Comparison of ENCODE assay signal across 12 mouse cellular contexts in genomic region chr2:97469396-97469795, GRCm38 (mm10).
DNase-seq lines count a peak whose midpoint lies in the region; ATAC-seq and TF ChIP-seq lines count a peak whose summit lies in the region.
"Had no signal": no experiment of that assay in that cellular context is flagged by ENCODE, and none has a peak within 500 bp of the region (broad histone marks: within the 10 kb centered on the region; RNA-seq: fewer than 3 reads in every experiment).

No protein-coding gene starts in this region.

- peak overlapping the region; percentile 51 for H3K4me3 ChIP-seq in forebrain, embryonic 14.5 days (ENCODE audit: low read depth, low read length)
- H3K4me3 ChIP-seq in midbrain, embryonic 10.5 days = peak overlapping the region; percentile 63; the same call in 1 of the 2 replicates
- H3K4me3 ChIP-seq in olfactory bulb, adult 2 months (ENCODE audit: insufficient read depth, low read depth, low read length) = peak overlapping the region; percentile 26; the same call in 1 of the 2 replicates

- peak overlapping the region; percentile 0; the same call in 1 of the 2 replicates for H3K9ac ChIP-seq in forebrain, embryonic 14.5 days (ENCODE audit: low read length)
- H3K9ac ChIP-seq: lung, embryonic 14.5 days had no signal

- TF ChIP-seq CTCF in olfactory bulb, adult 2 months (IDR thresholded peaks at IDR 0.05; ENCODE audit: insufficient read depth, low read depth, low read length) = no peak

- H3K27me3 ChIP-seq in forebrain, embryonic 14.5 days (replicated peaks; ENCODE audit: control insufficient read depth, insufficient read depth, low read length) = no peaks in the 10 kb centered on the region
- peaks cover 17% of the 10 kb centered on the region for H3K27me3 ChIP-seq in midbrain, embryonic 10.5 days (ENCODE audit: low read depth, poor library complexity, severe bottlenecking)

- no peak overlapping the region for H3K27ac ChIP-seq in forebrain, embryonic 14.5 days (ENCODE audit: low read depth, low read length)
- H3K27ac ChIP-seq in midbrain, embryonic 10.5 days (replicated peaks) = no peak overlapping the region
- H3K27ac ChIP-seq in olfactory bulb, adult 2 months (ENCODE audit: insufficient read depth, low read depth, low read length) = no peak overlapping the region

- 32% methylated on average over 2 of the region's 2 CpGs for WGBS in forebrain, embryonic 14.5 days
- 56% methylated on average over 2 of the region's 2 CpGs for WGBS in midbrain, embryonic 10.5 days
- WGBS in olfactory bulb, adult 2 months = 41% methylated on average over 2 of the region's 2 CpGs

- no peaks in the 10 kb centered on the region for H3K36me3 ChIP-seq in forebrain, embryonic 14.5 days (ENCODE audit: control insufficient read depth, insufficient read depth, low read length)
- H3K36me3 ChIP-seq in midbrain, embryonic 10.5 days = no peaks in the 10 kb centered on the region

- DNase-seq in right cerebral cortex, adult 18-20 months = peak; percentile 28
- DNase-seq in right cerebral cortex, postnatal 4 days = no peak
- DNase-seq in forebrain, embryonic 14.5 days (ENCODE audit: low spot score) = no peak
- no peak for DNase-seq in midbrain, embryonic 10.5 days (ENCODE audit: low spot score)
- no peak for DNase-seq in spleen, postnatal 10 days (ENCODE audit: low spot score in 2 of 2)
- DNase-seq in ovary, postnatal 36 days (ENCODE audit: low spot score) = no peak
- no peak for DNase-seq in layer of hippocampus, postnatal 10 days (ENCODE audit: low spot score in 2 of 2)
- DNase-seq: heart, adult 11 months; heart, postnatal 14 days; lung, embryonic 14.5 days; right cerebral cortex, postnatal 25 days had no signal

- peak overlapping the region; percentile 68 for H3K4me2 ChIP-seq in forebrain, embryonic 14.5 days (ENCODE audit: low read length)

- TF ChIP-seq POLR2A in olfactory bulb, adult 2 months (IDR thresholded peaks at IDR 0.05; ENCODE audit: insufficient read depth, low read depth, low read length) = no peak

- ATAC-seq in forebrain, embryonic 14.5 days = no peak

- H3K9me3 ChIP-seq in forebrain, embryonic 14.5 days (replicated peaks; ENCODE audit: control insufficient read depth, low read length) = no peaks in the 10 kb centered on the region
- H3K9me3 ChIP-seq in midbrain, embryonic 10.5 days (replicated peaks) = no peaks in the 10 kb centered on the region

- peaks cover 5% of the 10 kb centered on the region; the same call in 1 of the 2 replicates for H3K4me1 ChIP-seq in forebrain, embryonic 14.5 days (ENCODE audit: control insufficient read depth, insufficient read depth, low read length)
- peaks cover 24% of the 10 kb centered on the region; the same call in 1 of the 2 replicates for H3K4me1 ChIP-seq in midbrain, embryonic 10.5 days
- H3K4me1 ChIP-seq in olfactory bulb, adult 2 months (ENCODE audit: control insufficient read depth, insufficient read depth, low read length) = no peaks in the 10 kb centered on the region
